Mouse (Mus musculus) CD8-positive naive resting alpha-beta T cell, adult 2 months (primary cell): ENCODE data around the gene Hspb11.

Source experiments
- DNase-seq, 2 experiments: peaks; one replicate each; pipeline ENCODE4 v3.0.0; 2022; ENCODE audit warnings: low read depth in 2 of 2, low spot score in 2 of 2

Gene Hspb11

GRCm38 (mm10) chr4:107249471-107249870 is 3.9 kb upstream of the Hspb11 start:
- DNase-seq: no peak

- DNase-seq: peak; percentile 32 to 61
Observed at GRCm38 (mm10) chr4:107250494-107250893, 2.9 kb upstream of the Hspb11 start.

- DNase-seq: no peak
Observed at GRCm38 (mm10) chr4:107252522-107252921, 871 bp upstream of the Hspb11 start.

- DNase-seq: no peak
Observed at GRCm38 (mm10) chr4:107254414-107254813, 1.0 kb downstream of the Hspb11 start.

- peak; percentile 54 to 67 for DNase-seq
Observed at GRCm38 (mm10) chr4:107260001-107260400, 6.6 kb downstream of the Hspb11 start.

- DNase-seq: no peak
Observed at GRCm38 (mm10) chr4:107273683-107274082, 20.3 kb downstream of the Hspb11 start.

- DNase-seq: no peak
Observed at GRCm38 (mm10) chr4:107274511-107274910, 21.1 kb downstream of the Hspb11 start.

- no peak for DNase-seq
Observed at GRCm38 (mm10) chr4:107278188-107278707, 24.9 kb downstream of the Hspb11 start.

- no peak for DNase-seq
Observed at GRCm38 (mm10) chr4:107280843-107281475, 27.6 kb downstream of the Hspb11 start.

- no peak for DNase-seq
Observed at GRCm38 (mm10) chr4:107285446-107286200, 32.2 kb downstream of the Hspb11 start.

- no peak for DNase-seq
Observed at GRCm38 (mm10) chr4:107286386-107286785, 33.0 kb downstream of the Hspb11 start.

- DNase-seq: no peak
Observed at GRCm38 (mm10) chr4:107287517-107287916, 34.1 kb downstream of the Hspb11 start.

GRCm38 (mm10) chr4:107291611-107292272 is 38.3 kb downstream of the Hspb11 start:
- DNase-seq: no peak

- no peak for DNase-seq
Observed at GRCm38 (mm10) chr4:107292273-107292662, 38.9 kb downstream of the Hspb11 start.

GRCm38 (mm10) chr4:107298071-107298606 is 44.7 kb downstream of the Hspb11 start:
- no peak for DNase-seq

GRCm38 (mm10) chr4:107299779-107300340 is 46.5 kb downstream of the Hspb11 start:
- no peak for DNase-seq

- DNase-seq: no peak
Observed at GRCm38 (mm10) chr4:107300371-107300770, 47.0 kb downstream of the Hspb11 start.

GRCm38 (mm10) chr4:107300902-107301555 is 47.6 kb downstream of the Hspb11 start:
- DNase-seq: no peak

- no peak for DNase-seq
Observed at GRCm38 (mm10) chr4:107302221-107302620, 48.8 kb downstream of the Hspb11 start.

GRCm38 (mm10) chr4:107302832-107303231 is 49.4 kb downstream of the Hspb11 start:
- no peak for DNase-seq

- DNase-seq: no peak
Observed at GRCm38 (mm10) chr4:107303531-107303930, 50.1 kb downstream of the Hspb11 start.
